Mouse (Mus musculus): ENCODE data around the gene D11Wsu47e.

Gene D11Wsu47e

DNA sequence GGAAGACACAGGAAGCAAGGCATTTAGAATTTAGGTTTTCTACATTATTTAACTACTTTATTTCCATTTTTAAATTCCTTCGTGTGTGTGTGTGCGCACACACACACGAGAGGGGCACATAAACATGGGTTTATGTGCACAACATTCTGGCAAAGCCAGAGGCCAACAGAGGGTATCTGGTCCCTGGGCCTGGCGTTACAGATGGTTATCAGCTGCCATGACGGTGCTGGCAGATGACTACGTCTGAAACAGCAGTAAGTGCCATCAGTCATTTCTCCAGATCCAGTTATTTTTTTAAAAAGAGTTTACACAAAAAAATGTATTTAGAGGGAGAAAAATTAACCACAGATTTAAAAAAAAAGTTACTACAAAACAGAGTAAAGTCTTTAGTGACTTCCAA, 18.0 kb upstream of the D11Wsu47e start:
- no peak for DNase-seq (ENCODE audit: low spot score in 2 of 2)

DNA sequence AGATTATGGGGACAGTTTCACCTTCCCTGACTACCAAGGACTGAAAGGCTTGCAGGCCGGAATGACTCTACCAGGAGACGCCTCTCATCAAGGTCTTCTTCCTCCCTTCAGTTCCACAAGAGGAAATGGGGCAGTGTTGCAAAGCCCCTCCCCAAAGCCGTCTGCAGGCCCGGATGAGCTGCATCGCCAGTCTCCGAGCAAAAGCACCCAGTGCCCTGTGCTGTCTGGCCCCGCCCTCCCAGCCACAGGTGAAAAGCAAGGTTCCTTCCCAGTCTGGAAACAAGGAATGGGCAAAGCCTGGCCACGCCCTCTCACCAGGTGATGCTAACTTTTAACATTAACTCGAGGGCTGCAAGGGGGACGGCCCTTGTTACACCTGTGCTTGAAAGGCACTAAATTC, 17.6 kb upstream of the D11Wsu47e start:
- no peak for DNase-seq (ENCODE audit: low spot score in 2 of 2)

DNA sequence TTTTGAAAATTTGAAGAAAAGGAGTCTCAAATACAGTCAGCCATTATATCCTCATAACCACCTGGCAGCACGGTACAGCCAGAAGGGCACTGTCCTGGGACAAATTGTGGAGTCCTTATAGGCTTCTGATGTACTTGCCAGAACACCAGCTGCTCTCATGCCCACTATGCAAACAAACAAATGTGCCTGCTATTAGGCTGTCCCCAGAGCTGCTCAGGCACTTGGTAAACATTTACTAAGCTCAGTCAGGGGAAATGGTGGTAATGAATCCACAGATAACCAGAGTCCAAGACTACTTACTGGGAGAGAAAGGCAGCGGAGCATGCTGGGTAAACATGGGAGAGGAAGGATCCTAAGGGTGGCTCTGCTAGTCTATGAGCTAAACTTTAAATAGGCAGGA, 17.1 kb upstream of the D11Wsu47e start:
- no peak for DNase-seq (ENCODE audit: low spot score in 2 of 2)

DNA sequence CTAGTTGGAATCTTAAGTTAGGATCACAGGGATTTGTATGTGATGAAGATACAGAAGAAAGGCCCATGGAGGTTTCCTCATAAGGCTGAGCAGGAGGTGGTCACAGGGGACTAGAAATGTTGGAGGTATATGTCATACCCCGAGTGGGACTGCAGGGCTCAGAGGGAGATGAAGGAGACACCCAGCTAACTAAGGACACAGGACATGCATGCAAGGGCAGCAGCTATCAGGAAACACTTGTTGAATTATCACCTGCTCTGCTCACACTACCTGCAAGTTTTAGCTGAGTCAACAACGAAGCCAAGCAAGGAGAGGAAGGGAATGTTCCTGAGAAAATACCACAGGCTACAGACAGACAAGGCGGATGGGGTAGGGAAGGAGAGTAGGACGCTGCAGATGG, 16.5 kb upstream of the D11Wsu47e start:
- DNase-seq (ENCODE audit: low spot score in 2 of 2) = no peak

DNA sequence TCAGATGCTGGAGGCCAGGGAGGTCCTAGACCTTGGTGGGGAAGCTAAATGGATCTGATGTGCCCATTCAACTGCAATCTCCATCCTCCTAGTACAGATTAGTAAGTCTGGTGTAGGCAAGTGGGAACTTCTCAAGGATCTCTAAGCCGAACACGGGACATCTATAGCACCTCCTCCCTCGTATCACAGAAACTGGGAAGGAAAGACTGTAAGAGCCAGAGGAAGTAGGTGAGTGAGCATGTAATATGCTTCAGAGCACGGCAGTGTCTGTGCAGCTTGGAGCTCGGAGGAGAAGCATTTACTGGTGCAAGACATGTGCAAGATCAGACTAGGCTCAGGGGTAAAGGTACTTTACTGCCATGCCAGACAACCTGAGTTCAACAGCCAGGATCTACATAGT, 15.4 kb upstream of the D11Wsu47e start:
- no peak for DNase-seq (ENCODE audit: low spot score in 2 of 2)

DNA sequence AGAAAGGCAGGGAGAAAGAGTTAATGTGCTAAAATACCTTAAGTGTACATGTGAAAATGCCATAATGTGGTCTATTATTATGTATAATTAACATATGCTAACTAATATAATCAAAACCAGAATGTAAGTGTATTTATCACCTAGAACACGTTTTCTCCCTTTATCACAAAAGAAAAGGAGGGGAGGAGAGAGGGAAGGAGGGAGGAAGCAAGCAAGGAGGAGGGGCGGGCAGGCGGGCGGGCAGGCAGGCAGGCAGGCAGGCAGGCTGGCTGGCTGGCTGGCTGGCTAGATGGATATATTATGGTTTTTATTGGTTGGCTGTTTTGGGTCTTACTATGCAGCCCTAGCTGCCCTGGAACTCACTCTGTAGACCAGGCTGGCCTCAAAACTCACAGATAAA, 14.5 kb upstream of the D11Wsu47e start:
- no peak for DNase-seq (ENCODE audit: low spot score in 2 of 2)

DNA sequence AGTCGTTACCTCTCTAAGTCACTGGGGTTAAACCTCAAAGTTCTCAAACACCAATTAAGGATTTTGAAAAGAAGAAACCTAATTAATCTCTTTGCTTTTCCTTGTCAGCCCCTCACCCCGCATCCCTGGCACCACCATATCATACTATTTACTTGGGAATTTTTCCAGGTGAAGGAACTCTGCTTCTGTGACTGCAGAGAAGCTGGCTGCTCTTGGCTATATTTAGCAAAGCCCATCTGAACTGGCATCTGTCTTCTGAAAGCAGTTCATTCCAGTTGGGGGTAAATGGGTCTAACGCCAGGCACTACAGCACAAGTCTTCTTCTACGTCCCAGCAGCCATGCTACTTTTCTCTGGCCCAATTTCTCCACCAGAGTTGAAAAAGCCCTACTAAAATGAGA, 10.6 kb upstream of the D11Wsu47e start:
- DNase-seq (ENCODE audit: low spot score in 2 of 2) = no peak

DNA sequence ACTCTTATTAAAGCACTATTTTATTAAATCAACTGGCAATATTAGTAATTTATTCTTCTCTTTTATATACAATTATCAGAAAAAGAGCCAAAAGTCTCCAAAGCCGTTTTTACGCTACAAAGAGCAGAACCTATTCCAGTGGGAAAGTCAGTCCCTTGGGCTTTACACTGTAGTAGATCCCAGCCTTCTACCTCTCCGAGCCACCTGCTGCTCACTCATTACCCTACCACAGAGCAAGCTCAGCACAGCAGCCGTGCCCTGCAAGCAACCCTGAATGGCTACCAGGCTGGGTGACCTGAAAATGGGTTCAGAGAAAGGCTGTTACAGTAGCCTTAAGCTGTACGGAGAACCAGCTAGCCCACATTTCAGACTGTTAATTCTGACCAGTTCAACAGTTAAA, 9.6 kb upstream of the D11Wsu47e start:
- no peak for DNase-seq (ENCODE audit: low spot score in 2 of 2)

DNA sequence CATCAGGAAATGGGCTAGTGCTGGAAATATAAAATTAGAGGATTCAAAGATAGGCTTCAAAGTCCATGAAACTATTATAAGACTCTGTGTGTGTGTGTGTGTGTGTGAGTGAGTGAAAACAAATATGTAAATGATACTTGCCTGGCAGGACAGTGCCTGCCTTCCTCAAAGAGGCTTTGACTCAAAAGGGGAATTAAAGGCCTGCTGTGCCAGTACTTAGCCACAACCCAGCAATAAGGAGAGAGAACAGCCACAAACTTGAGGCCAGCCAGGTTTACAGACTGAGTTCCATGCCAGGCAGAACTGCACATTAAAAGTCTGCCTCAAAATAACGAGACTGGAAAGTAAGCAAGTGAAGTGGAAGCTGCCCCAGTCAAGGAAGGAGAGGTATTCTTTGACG, 7.4 kb upstream of the D11Wsu47e start:
- no peak for DNase-seq (ENCODE audit: low spot score in 2 of 2)

DNA sequence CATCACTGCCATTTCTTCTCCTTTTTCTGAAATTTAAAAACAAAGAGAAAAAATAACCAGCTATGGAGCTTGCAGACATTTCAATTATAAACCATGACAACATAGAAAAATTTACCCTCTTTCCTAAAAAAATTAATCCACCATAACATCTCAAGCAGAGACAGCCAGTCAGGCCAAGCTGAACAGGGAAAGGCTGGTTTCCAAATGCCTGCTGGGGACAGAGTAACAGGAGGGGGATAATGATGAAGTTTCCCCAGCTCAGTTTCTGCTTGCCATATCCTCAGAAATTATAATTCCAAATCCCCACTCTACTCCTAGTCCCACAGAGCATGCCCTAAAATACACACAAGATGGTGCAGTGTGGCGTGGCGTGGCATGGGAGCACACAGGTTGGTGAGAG, 6.8 kb upstream of the D11Wsu47e start:
- no peak for DNase-seq (ENCODE audit: low spot score in 2 of 2)

DNA sequence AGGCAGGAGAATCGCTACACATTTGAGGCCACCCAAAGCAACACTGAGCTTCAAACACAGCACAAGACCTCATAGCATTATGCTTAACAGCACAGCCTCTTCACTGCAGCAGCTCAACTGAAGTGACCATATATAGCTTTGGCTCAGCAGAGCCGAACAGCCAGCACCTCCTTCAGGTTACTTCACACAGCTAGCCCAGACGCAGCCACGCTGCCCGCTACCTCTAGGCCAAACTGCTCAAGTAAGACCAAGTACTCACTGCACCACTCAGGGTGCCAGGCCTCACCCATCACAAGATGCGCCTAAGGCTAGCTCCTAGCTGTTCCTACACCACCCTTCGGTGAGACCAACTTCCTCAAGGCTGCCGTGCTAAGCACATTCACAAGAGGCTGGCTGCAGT, 5.8 kb upstream of the D11Wsu47e start:
- DNase-seq (ENCODE audit: low spot score in 2 of 2) = no peak

DNA sequence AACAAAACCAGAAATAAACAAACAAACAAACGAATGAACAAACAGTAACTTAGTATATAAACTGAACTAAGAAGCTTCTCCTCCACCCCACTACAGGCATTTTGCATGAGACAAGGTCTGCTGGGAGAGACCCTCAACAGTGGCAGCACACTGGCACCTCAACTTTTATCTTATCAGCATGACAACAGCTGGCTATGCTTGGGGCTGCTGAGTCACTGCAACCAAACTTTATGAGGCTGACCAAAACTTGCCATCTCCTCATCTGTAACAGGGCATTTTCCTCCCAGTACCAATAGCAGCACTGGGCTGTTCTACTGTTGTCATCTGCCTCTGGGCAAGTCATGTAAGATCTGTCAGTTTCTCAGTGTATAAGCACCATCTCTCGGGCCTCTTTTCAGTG, 3.3 kb upstream of the D11Wsu47e start:
- DNase-seq (ENCODE audit: low spot score in 2 of 2) = no peak

DNA sequence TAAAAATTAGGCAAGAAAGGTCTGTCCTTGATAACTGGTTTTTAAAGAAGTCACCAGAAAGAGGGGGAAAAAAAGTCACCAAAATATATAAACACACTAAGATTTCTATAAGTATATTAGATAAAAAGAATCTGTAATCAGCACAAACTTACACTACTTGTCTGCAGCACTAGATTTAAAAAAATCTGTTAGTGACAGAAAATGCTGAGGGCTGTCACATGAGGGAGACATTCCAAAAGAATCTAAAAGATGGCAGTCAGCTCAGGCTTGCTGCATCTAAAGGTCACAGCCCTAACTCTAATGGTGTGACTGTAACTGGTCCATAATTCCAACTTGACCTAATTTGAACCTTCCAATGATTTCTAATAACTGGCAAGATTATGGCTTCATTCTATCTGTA, 2.2 kb upstream of the D11Wsu47e start:
- no peak for DNase-seq (ENCODE audit: low spot score in 2 of 2)

DNA sequence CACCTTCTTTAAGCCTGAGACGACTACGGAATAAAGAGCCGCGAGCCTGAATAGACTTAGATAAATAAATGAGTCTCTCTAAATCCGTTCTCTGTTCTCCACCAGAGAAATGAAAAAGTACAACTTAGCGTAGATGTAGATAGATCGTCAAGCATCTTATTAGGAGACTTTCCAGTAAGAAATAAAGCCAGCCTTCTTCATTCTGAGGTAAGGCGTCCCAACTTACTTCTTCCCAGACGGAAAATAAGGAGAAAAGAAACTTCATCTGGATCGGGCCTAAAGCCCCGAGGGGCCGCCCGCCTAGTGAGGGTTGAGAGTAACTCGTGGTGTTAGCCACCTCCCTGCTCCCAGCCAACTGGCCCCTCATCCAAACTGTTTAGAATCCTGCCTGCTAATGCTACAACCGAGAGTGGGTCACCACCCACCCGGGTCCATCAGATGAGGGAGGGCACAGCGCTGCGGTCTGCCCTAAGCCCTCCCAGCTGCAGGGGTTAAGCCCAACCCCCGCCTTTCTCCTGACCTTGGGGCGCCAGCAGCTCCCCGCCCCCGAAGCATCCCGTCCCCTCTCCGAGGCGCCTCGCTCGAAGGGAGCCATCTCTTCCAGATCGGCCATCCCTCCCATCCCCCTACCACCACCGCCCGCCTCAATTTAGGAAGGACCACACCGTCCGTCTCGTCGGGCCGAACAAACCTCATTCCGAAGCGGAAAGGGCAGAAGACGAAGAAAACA, 1.1 kb upstream of the D11Wsu47e start:
- DNase-seq (ENCODE audit: low spot score in 2 of 2) = peak in 1 of 2 experiments; percentile 15

DNA sequence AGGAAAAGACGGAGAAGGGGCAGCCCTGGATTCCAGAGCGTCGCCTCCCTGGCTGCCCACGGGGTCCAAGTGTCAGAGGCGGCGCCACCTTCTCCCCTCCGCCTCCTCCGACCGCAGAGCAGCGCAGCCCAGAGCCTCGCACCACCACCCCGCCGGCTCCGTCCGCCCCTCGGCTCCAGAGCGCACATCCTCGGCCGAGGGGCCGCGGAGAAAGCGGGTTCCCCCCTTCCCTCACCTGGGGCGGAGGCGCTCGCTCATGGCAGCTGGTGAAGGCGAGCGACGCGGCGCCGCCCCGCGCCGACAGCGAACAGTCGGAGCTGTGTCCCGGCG, 620 bp upstream of the D11Wsu47e start:
- DNase-seq (ENCODE audit: low spot score in 2 of 2) = no peak

DNA sequence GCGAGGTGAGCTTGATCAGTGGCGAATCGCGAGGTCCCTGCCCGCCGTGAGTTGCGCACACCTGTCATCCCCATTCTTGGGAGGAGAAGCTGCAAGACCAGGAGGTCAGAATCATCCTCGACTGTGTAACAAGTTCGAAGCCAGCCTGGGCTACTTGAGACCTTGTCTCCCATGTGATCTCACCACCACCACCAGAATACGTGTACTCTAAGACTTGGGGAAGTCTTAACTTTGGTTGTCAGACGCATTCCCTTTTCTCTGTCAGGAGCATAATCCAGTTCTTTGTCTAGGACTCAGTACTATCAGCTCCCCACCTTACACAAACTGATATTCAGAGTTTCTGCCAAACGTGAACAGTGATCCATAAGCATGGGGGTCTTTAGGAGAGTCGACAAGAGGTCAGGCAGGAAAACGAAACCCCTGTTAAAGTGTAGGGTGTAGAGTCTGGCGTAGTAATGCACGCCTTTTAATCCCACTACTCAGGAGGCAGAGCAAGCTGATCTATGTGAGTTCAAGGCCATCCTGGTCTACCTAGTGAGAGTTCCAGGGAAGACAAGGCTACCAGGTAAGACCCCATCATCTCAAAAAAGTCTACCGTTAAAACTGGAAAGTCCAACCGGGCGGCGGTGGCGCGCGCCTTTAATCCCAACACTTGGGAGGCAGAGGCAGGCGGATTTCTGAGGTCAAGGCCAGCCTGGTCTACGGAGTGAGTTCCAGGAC, 655 bp downstream of the D11Wsu47e start:
- no peak for DNase-seq (ENCODE audit: low spot score in 2 of 2)

DNA sequence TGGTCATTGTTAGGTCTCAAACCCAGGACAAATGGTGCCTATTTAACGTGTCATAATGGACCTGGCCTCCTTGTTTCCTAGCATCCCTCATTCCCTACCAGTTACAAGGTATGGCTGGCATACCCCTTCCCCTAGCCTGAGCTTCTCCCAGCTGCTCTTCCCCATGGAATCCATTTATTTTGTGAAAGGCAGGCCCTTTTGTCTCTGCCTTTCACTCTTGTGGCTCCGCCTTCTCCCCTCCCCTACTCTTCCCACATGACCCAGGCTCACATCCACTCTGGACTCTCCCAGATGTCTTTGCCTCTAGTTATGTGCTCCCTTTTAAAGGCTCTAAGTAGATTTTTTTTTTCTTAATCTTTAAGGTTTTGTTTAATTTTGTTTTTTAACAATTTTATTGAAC, 2.8 kb downstream of the D11Wsu47e start:
- no peak for DNase-seq (ENCODE audit: low spot score in 2 of 2)

DNA sequence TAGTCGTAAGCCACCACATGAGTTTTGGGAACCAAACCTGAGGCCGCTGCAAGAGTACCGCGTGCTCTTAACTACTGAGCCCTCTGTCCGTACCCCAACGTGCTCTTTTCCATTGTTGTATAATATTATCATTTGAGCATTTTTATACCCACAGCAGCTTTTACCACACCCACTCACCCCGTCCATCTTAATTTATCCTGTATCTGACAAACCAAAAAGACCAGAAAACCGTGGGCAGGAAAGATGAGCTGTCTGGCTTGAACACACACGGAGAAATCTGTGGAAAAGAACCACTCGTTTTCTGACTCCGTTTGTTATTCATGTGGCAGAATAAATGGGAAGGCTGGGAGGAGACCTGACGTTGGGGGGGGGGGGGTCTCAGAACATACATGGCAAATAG, 6.3 kb downstream of the D11Wsu47e start:
- peak in 1 of 2 experiments; percentile 36 for DNase-seq (ENCODE audit: low spot score in 2 of 2)

DNA sequence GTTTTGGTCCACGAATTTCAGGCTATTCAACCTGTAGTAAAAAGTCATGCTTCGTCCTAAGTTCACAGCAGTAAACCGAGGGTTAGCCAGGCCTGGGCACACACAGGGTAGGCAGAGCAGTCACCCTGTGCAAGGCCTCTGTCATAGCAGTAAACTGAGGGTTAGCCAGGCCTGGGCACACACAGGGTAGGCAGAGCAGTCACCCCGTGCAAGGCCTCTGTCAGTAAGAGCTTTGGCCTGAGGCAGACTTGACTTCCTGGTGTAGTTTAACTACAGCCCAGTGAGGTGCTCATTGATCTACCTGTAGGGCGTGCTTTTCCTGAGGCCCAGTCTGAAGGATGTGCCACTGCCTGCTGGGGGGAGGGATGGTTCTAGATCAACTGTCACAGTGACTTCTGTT, 7.1 kb downstream of the D11Wsu47e start:
- DNase-seq (ENCODE audit: low spot score in 2 of 2) = no peak

DNA sequence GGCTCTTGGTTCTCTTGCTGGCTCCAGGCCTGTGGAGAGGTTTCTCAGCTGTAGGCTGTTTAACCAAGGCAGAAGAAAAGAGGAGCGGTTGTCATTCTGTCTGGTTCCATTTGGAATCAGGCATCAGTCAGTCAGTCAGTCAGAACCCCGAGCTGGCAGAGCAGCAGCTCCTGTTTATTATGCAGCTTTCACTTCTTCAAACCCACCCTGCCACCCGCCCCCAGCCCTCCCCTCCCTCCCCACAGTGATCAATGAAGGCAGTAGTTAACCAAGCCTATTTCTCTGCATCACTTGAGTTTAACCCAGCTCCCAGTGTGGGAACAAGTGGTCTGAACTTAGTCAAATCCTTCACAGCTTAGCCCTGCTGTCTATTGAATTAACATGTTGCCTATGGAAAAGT, 7.6 kb downstream of the D11Wsu47e start:
- no peak for DNase-seq (ENCODE audit: low spot score in 2 of 2)

DNA sequence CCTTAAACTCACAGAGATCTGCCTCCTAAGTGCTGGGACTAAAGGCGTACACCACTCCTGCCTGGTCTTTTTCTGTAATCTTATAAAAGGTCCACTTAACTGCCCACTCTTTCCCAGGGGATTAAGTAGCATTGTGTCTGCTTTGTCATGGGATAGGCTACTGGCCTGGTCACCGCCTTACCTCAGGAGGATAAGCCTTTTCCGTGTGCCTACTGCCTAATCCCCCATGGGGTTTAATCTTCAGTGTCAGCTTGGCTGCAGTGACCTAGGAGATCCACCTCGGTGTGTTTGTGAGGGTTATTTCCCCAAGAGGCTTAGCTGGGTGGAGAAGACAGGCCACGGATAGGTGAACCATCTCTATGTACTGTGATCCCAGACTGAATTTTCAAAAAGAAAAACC, 13.4 kb downstream of the D11Wsu47e start:
- DNase-seq (ENCODE audit: low spot score in 2 of 2) = no peak

DNA sequence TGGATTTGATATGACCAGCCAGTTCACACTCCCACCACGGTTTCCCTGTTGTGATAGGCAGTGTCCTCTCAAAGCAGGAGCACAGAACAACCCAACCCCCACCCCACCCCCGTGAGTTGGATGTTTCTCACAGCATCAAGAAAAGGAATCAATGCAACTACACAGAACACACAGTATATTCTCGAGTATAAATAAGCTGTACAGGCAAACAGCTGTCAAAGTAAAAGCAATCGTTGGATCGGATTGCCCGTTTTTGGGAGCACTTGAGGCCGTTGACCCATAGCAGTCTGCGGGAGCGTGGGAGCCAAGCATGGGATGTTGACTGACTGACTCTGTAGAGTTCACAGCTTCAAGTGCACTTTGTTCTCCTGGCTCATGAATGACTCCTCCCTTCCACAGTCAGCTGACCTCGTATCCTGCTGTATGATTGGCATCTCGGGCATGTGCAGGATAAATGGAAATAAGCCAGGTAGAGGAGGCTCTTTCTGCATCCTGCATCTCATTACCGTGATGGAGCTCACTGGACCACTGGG, 13.9 kb downstream of the D11Wsu47e start:
- no peak for DNase-seq (ENCODE audit: low spot score in 2 of 2)

DNA sequence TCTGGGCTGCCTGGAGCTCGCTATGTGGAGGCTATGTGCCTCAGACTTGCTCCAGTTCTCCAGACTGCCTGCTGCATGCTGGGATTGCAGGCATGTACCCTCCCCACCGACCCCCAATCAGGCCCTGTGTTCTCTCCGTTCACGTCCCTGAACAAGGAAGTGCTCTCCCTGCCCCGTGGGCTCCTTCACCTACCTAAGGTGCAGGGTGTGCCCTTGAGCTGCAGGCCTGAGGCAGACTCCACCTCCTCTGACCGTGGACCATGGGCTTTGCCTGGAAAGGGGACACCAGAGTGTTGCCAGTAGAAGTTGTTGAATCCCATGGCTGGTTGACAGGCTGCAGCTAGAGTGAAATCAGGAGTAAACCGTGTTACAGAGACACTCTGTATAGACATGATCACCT, 15.4 kb downstream of the D11Wsu47e start:
- DNase-seq (ENCODE audit: low spot score in 2 of 2) = no peak

DNA sequence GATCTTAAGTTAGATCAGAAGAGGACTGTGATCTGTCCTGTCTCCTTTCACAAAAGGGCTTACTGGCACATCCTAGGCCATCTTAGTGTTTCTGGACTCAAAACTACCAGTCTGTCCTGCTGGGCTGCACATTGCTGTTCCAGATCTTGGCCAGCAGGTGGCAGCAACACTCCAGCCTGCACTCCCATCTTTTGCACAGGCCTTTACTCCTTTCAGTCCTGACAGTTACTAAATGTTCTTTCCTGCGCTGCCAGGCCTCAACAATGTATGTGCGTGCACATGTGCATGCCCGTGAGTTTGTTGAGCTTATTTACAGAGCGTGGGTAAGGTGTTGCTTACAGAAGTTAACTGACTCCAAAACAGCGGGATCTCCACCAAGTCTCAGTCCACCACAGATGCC, 19.5 kb downstream of the D11Wsu47e start:
- DNase-seq (ENCODE audit: low spot score in 2 of 2) = peak; percentile 65 to 70

Data from right cerebral cortex, postnatal 36 days (tissue).